Mouse (Mus musculus) lung, postnatal 0 days (tissue): ENCODE results near the gene Swt1. TPM values are rescaled to one million over a fixed set of nuclear protein-coding genes. Genes with fewer than 3 reads are reported as not detected.
A peak's percentile ranks its signal among the peaks of the same experiment; 100 is the strongest.

ENCODE experiments used
- ATAC-seq: fragments of 200-750 bp; cut with Nextera tagmentation; 2 replicates; pipeline ENCODE4 v1.8.0; 2017; ENCODE audit warnings: moderate library complexity
- DNase-seq: peaks from one replicate; pipeline ENCODE4 v3.0.0-alpha.2; 2016; ENCODE audit warnings: low spot score
- H3K27ac ChIP-seq: fragments of 300-500 bp; sonication (generic); 2 replicates; pipeline ENCODE4 v1.5.1; 2014; ENCODE audit warnings: antibody characterized with exemption, mild to moderate bottlenecking, low read length, mixed read lengths
- H3K27me3 ChIP-seq: fragments of 300-500 bp; sonication (generic); replicated peaks from 2 replicates; pipeline ENCODE4 v1.6.1; 2014; ENCODE audit warnings: low read length, mixed read lengths; ENCODE audit not compliant: insufficient read depth
- H3K36me3 ChIP-seq: fragments of 300-500 bp; sonication (generic); 2 replicates; pipeline ENCODE4 v1.6.1; 2014; ENCODE audit warnings: low read length, mixed read lengths; ENCODE audit not compliant: insufficient read depth
- H3K4me1 ChIP-seq: fragments of 300-500 bp; sonication (generic); 2 replicates; pipeline ENCODE4 v1.6.1; 2014; ENCODE audit warnings: antibody characterized with exemption, low read depth, low read length, mixed read lengths; ENCODE audit not compliant: insufficient read depth
- H3K4me2 ChIP-seq: fragments of 300-500 bp; sonication (generic); replicated peaks from 2 replicates; pipeline ENCODE4 v1.6.1; 2014; ENCODE audit warnings: low read depth, mild to moderate bottlenecking, low read length, moderate library complexity, mixed read lengths
- H3K4me3 ChIP-seq: fragments of 300-500 bp; sonication (generic); 2 replicates; pipeline ENCODE4 v1.5.1; 2014; ENCODE audit warnings: low read depth, low read length
- H3K9ac ChIP-seq: fragments of 300-500 bp; sonication (generic); replicated peaks from 2 replicates; pipeline ENCODE4 v1.6.1; 2014; ENCODE audit warnings: low read depth, mild to moderate bottlenecking
- H3K9me3 ChIP-seq: fragments of 300-500 bp; sonication (generic); 2 replicates; pipeline ENCODE4 v1.6.1; 2016; ENCODE audit warnings: low read length, mixed read lengths
- CTCF ChIP-seq: IDR thresholded peaks from 2 replicates; pipeline ENCODE4 v1.5.1; 2016; ENCODE audit warnings: antibody characterized with exemption, mild to moderate bottlenecking
- EP300 ChIP-seq: IDR thresholded peaks from 2 replicates; pipeline ENCODE4 v1.6.1; 2016; ENCODE audit warnings: antibody characterized with exemption, mild to moderate bottlenecking, control low read depth
- WGBS: fragments of 180-500 bp; shearing (Covaris S2); extraction: QIAGEN DNeasy Blood & Tissue Kit; methylation state at CpG from one replicate; pipeline ENCODE4 v1.1.7; 2014; 5-methylcytosine and 5-hydroxymethylcytosine counted together
- microRNA-seq: library from miRNA; unstranded; fragments of <30 nt; microRNA quantifications from one replicate; pipeline ENCODE4, GENCODE M21; 2016
- polyA plus RNA-seq: library from polyadenylated mRNA; unstranded; fragments of >200 nt; fragmentation: Nextera tagmentation; extraction: Ambion mirVana; gene quantifications from 2 replicates; pipeline ENCODE4 v1.2.1, GENCODE M21; 2015

Swt1 gene
- polyA plus RNA-seq, 1 experiment from 2014 or later, result 92.6 TPM

DNA sequence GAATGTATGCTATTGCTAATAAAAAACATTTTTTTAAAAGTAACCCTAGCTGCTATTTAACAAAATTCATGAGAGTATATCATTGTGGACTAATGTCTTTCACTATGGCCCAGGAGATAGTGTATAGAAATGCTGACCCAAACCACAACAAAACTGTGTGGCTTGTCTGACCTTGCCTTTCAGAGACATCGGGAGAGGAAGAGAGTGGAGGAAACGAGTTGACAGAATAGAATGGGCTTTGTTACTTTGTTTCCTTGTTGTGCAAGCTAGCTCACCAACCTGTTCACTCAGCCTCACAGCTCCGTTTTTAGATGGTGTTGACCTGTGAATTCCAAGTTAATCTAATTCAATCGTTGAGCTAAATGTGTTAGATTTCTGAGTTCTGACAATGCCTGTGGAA lies 107.8 kb downstream of the Swt1 start:
- DNase-seq (no peak), ATAC-seq (no peak)
- Histone ChIP-seq H3K9ac (no peak overlapping the region), H3K4me2 (no peak overlapping the region), H3K9me3 (no peaks in the 10 kb centered on the region), H3K4me3 (no peak overlapping the region), H3K36me3 (no peaks in the 10 kb centered on the region), H3K27me3 (no peaks in the 10 kb centered on the region), H3K27ac (no peak overlapping the region), H3K4me1 (no peaks in the 10 kb centered on the region)
- 55% methylated on average over 4 of the region's 4 CpGs for WGBS
- no peak for TF ChIP-seq EP300
- no peak for TF ChIP-seq CTCF

- ATAC-seq (peak; percentile 77), DNase-seq (peak; percentile 32)
- Histone ChIP-seq H3K4me3 (no peak overlapping the region), H3K4me2 (no peak overlapping the region), H3K9ac (no peak overlapping the region), H3K27me3 (no peaks in the 10 kb centered on the region), H3K27ac (no peak overlapping the region), H3K36me3 (no peaks in the 10 kb centered on the region), H3K4me1 (no peaks in the 10 kb centered on the region), H3K9me3 (no peaks in the 10 kb centered on the region)
- WGBS, result 47% methylated on average over 7 of the region's 7 CpGs
- TF ChIP-seq EP300, result no peak
- TF ChIP-seq CTCF, result no peak
Measured at GRCm38 (mm10) chr1:151319267-151319666, 109.0 kb downstream of the Swt1 start.

Small RNAs within 50 kb of the gene (microRNA-seq; reads per million reads assigned to microRNA genes)
- gene Mir7682, result 0.73 reads per million

Other genes with a start within 250 kb of the Swt1 start
- gene Gm47985, start 245.9 kb downstream of the Swt1 start, polyA plus RNA-seq, result 0.14 and 0.68 TPM in 2 replicates
- gene Gm8947, start 236.1 kb downstream of the Swt1 start, polyA plus RNA-seq, result not detected in 2 replicates
- gene Gm47995, start 230.0 kb downstream of the Swt1 start, polyA plus RNA-seq, result 0.13 TPM in 1 of 2 replicates, not detected in the other
- 0.15 TPM in 1 of 2 replicates, not detected in the other for gene 3110040M04Rik, start 224.3 kb downstream of the Swt1 start, polyA plus RNA-seq
- gene Gm47996, start 218.3 kb downstream of the Swt1 start, polyA plus RNA-seq, result not detected in 2 replicates
- gene Ivns1abp, start 84.0 kb downstream of the Swt1 start, polyA plus RNA-seq, result 107 and 117 TPM in 2 replicates
- 19.8 and 24.1 TPM in 2 replicates for gene Trmt1l, start 87 bp upstream of the Swt1 start, polyA plus RNA-seq
- gene Rnf2, start 72.5 kb upstream of the Swt1 start, polyA plus RNA-seq, result 41.9 TPM in 2 replicates
- gene Fam129a, start 142.7 kb upstream of the Swt1 start, polyA plus RNA-seq, result 12.9 and 13.1 TPM in 2 replicates